Mouse (Mus musculus) embryonic facial prominence, embryonic 12.5 days (tissue): ENCODE measurements around the gene Dohh. TPM values are rescaled to one million over a fixed set of nuclear protein-coding genes. Genes with fewer than 3 reads are reported as not detected.

Source experiments
- ATAC-seq: fragments of 200-750 bp; cut with Nextera tagmentation; 2 replicates; pipeline ENCODE4 v1.8.0; 2017; ENCODE audit not compliant: insufficient number of reproducible peaks, insufficient read depth, low FRiP score, low TSS enrichment
- H3K27ac ChIP-seq: fragments of 300-500 bp; sonication (generic); 2 replicates; pipeline ENCODE4 v1.5.1; 2016; ENCODE audit warnings: mild to moderate bottlenecking
- H3K27me3 ChIP-seq: fragments of 300-500 bp; sonication (generic); 2 replicates; pipeline ENCODE4 v1.6.1; 2016; ENCODE audit warnings: mild to moderate bottlenecking, moderate library complexity
- H3K36me3 ChIP-seq: fragments of 300-500 bp; sonication (generic); 2 replicates; pipeline ENCODE4 v1.6.1; 2016; ENCODE audit warnings: mild to moderate bottlenecking
- H3K4me1 ChIP-seq: fragments of 300-500 bp; sonication (generic); 2 replicates; pipeline ENCODE4 v1.6.1; 2016
- H3K4me2 ChIP-seq: fragments of 300-500 bp; sonication (generic); replicated peaks from 2 replicates; pipeline ENCODE4 v1.6.1; 2016; ENCODE audit warnings: mild to moderate bottlenecking, moderate library complexity
- H3K4me3 ChIP-seq: fragments of 300-500 bp; sonication (generic); 2 replicates; pipeline ENCODE4 v1.5.1; 2016; ENCODE audit warnings: mild to moderate bottlenecking
- H3K9ac ChIP-seq: fragments of 300-500 bp; sonication (generic); 2 replicates; pipeline ENCODE4 v1.6.1; 2016; ENCODE audit warnings: mild to moderate bottlenecking, moderate library complexity
- H3K9me3 ChIP-seq: fragments of 300-500 bp; sonication (generic); 2 replicates; pipeline ENCODE4 v1.6.1; 2016; ENCODE audit warnings: mild to moderate bottlenecking, moderate library complexity
- WGBS: fragments of 180-500 bp; shearing (Covaris S2); methylation state at CpG from one replicate; pipeline ENCODE4 v1.1.7; 2016; 5-methylcytosine and 5-hydroxymethylcytosine counted together
- polyA plus RNA-seq: library from polyadenylated mRNA; unstranded; fragments of >200 nt; fragmentation: Nextera tagmentation; extraction: Ambion mirVana; gene quantifications from 2 replicates; pipeline ENCODE4 v1.2.1, GENCODE M21; 2016

The Dohh gene
- polyA plus RNA-seq, 1 experiment from 2014 or later: 73.6 TPM

GRCm38 (mm10) chr10:81408871-81409291, 24.7 kb downstream of the Dohh start:
- ATAC-seq: 0 out of 2 replicates have a peak, but pooled peaks have one; percentile 29
- peaks cover 27% of the 10 kb centered on the region for H3K27me3 ChIP-seq
- no peak overlapping the region; the same call in 1 of the 2 replicates for H3K4me2 ChIP-seq
- no peak overlapping the region for H3K9ac ChIP-seq
- 0 out of 2 replicates have a peak overlapping the region, but pooled peaks have one; percentile 54 for H3K27ac ChIP-seq
- peaks cover 74% of the 10 kb centered on the region for H3K4me1 ChIP-seq
- no peak overlapping the region for H3K4me3 ChIP-seq
- H3K36me3 ChIP-seq: peaks cover 35% of the 10 kb centered on the region
- H3K9me3 ChIP-seq: no peaks in the 10 kb centered on the region
- WGBS: 16% methylated on average over 9 of the region's 9 CpGs

- peaks cover 27% of the 10 kb centered on the region for H3K27me3 ChIP-seq
- no peak for ATAC-seq
- 16% methylated on average over 8 of the region's 8 CpGs for WGBS
- no peak overlapping the region; the same call in 1 of the 2 replicates for H3K4me2 ChIP-seq
- no peak overlapping the region for H3K4me3 ChIP-seq
- 0 out of 2 replicates have a peak overlapping the region, but pooled peaks have one; percentile 42 for H3K27ac ChIP-seq
- H3K4me1 ChIP-seq: peaks cover 74% of the 10 kb centered on the region
- H3K36me3 ChIP-seq: peaks cover 32% of the 10 kb centered on the region
- H3K9ac ChIP-seq: no peak overlapping the region
- no peaks in the 10 kb centered on the region for H3K9me3 ChIP-seq
These were observed 25.1 kb downstream of the Dohh start for GRCm38 (mm10) chr10:81409330-81409729.

GRCm38 (mm10) chr10:81410350-81410749, 26.1 kb downstream of the Dohh start:
- H3K27ac ChIP-seq: no peak overlapping the region; the same call in 1 of the 2 replicates
- WGBS: 68% methylated on average over 4 of the region's 4 CpGs

GRCm38 (mm10) chr10:81410981-81411380, 26.8 kb downstream of the Dohh start:
- Histone ChIP-seq H3K27me3 (peaks cover 20% of the 10 kb centered on the region), H3K27ac (peak overlapping the region; percentile 74), H3K36me3 (peaks cover 17% of the 10 kb centered on the region), H3K4me2 (no peak overlapping the region), H3K9me3 (no peaks in the 10 kb centered on the region), H3K4me1 (peaks cover 82% of the 10 kb centered on the region), H3K4me3 (no peak overlapping the region), H3K9ac (no peak overlapping the region)
- WGBS: 75% methylated on average over 9 of the region's 9 CpGs
- ATAC-seq: no peak

More at GRCm38 (mm10) chr10:81410350-81410749, 26.1 kb downstream of the Dohh start:
- Histone ChIP-seq H3K27me3 (peaks cover 20% of the 10 kb centered on the region), H3K36me3 (peaks cover 23% of the 10 kb centered on the region), H3K4me3 (no peak overlapping the region), H3K9ac (no peak overlapping the region), H3K4me2 (0 out of 2 replicates have a peak overlapping the region, but pooled peaks have one; percentile 9), H3K4me1 (peaks cover 78% of the 10 kb centered on the region), H3K9me3 (no peaks in the 10 kb centered on the region)
- no peak for ATAC-seq

GRCm38 (mm10) chr10:81411471-81412400, 27.5 kb downstream of the Dohh start:
- Histone ChIP-seq H3K9ac (no peak overlapping the region), H3K27me3 (peaks cover 17% of the 10 kb centered on the region), H3K36me3 (peaks cover 10% of the 10 kb centered on the region), H3K4me1 (peaks cover 81% of the 10 kb centered on the region), H3K4me3 (no peak overlapping the region), H3K27ac (peak overlapping the region; percentile 74), H3K4me2 (no peak overlapping the region), H3K9me3 (no peaks in the 10 kb centered on the region)
- no peak for ATAC-seq
- 72% methylated on average over 18 of the region's 18 CpGs for WGBS

- H3K36me3 ChIP-seq: peaks cover 5% of the 10 kb centered on the region; the same call in 1 of the 2 replicates
- 76% methylated on average over 16 of the region's 16 CpGs for WGBS
- H3K4me1 ChIP-seq: peaks cover 81% of the 10 kb centered on the region
- no peak for ATAC-seq
- no peak overlapping the region for H3K4me3 ChIP-seq
- H3K4me2 ChIP-seq: no peak overlapping the region
- peaks cover 9% of the 10 kb centered on the region for H3K27me3 ChIP-seq
- no peak overlapping the region for H3K9ac ChIP-seq
- H3K27ac ChIP-seq: peak overlapping the region; percentile 74
- no peaks in the 10 kb centered on the region for H3K9me3 ChIP-seq
These were observed 28.5 kb downstream of the Dohh start for GRCm38 (mm10) chr10:81412586-81413309.

GRCm38 (mm10) chr10:81413310-81414261, 29.4 kb downstream of the Dohh start:
- peak; percentile 12 for ATAC-seq
- Histone ChIP-seq H3K4me1 (peaks cover 74% of the 10 kb centered on the region), H3K4me3 (peak overlapping the region; percentile 9; the same call in 1 of the 2 replicates), H3K4me2 (peak overlapping the region; percentile 39), H3K36me3 (peaks cover 5% of the 10 kb centered on the region; the same call in 1 of the 2 replicates), H3K27ac (peak overlapping the region; percentile 54), H3K9ac (0 out of 2 replicates have a peak overlapping the region, but pooled peaks have one; percentile 25), H3K9me3 (no peaks in the 10 kb centered on the region), H3K27me3 (peaks cover under 1% of the 10 kb centered on the region)
- WGBS: 25% methylated on average over 26 of the region's 26 CpGs

GRCm38 (mm10) chr10:81414682-81415081, 30.5 kb downstream of the Dohh start:
- Histone ChIP-seq H3K36me3 (0 out of 2 replicates have a peak, but pooled peaks cover 5% of the 10 kb centered on the region), H3K27ac (peak overlapping the region; percentile 54), H3K4me1 (peaks cover 73% of the 10 kb centered on the region), H3K9ac (no peak overlapping the region), H3K4me3 (no peak overlapping the region), H3K4me2 (0 out of 2 replicates have a peak overlapping the region, but pooled peaks have one; percentile 39), H3K9me3 (no peaks in the 10 kb centered on the region), H3K27me3 (no peaks in the 10 kb centered on the region)
- ATAC-seq: no peak

- 81% methylated on average over 5 of the region's 5 CpGs for WGBS
- Histone ChIP-seq H3K27me3 (no peaks in the 10 kb centered on the region), H3K9me3 (no peaks in the 10 kb centered on the region), H3K4me1 (peaks cover 70% of the 10 kb centered on the region), H3K27ac (peak overlapping the region; percentile 54), H3K4me3 (no peak overlapping the region), H3K9ac (no peak overlapping the region), H3K4me2 (no peak overlapping the region), H3K36me3 (0 out of 2 replicates have a peak, but pooled peaks cover 10% of the 10 kb centered on the region)
- ATAC-seq: no peak
These were observed 30.9 kb downstream of the Dohh start for GRCm38 (mm10) chr10:81415146-81415545.

- Histone ChIP-seq H3K4me2 (no peak overlapping the region), H3K9ac (no peak overlapping the region), H3K9me3 (no peaks in the 10 kb centered on the region), H3K27me3 (no peaks in the 10 kb centered on the region), H3K27ac (peak overlapping the region; percentile 84; the same call in 1 of the 2 replicates), H3K4me1 (peaks cover 70% of the 10 kb centered on the region), H3K36me3 (0 out of 2 replicates have a peak, but pooled peaks cover 12% of the 10 kb centered on the region), H3K4me3 (no peak overlapping the region)
- WGBS: 56% methylated on average over 17 of the region's 17 CpGs
- no peak for ATAC-seq
These were observed 31.5 kb downstream of the Dohh start for GRCm38 (mm10) chr10:81415549-81416310.
